Mouse (Mus musculus): ENCODE measurements around the gene Gm21921. TPM values are rescaled to one million over a fixed set of nuclear protein-coding genes. Genes with fewer than 3 reads are reported as not detected.
"Not testable (repeated sequence)": the region's sequence is repeated elsewhere in the genome, so short reads cannot be mapped to it uniquely, and the experiment has no call there.

Gene Gm21921
- total RNA-seq (2014; fragmentation: Nextera tagmentation) = not detected in 2 replicates
- total RNA-seq (2017) = not detected in 2 replicates

DNA sequence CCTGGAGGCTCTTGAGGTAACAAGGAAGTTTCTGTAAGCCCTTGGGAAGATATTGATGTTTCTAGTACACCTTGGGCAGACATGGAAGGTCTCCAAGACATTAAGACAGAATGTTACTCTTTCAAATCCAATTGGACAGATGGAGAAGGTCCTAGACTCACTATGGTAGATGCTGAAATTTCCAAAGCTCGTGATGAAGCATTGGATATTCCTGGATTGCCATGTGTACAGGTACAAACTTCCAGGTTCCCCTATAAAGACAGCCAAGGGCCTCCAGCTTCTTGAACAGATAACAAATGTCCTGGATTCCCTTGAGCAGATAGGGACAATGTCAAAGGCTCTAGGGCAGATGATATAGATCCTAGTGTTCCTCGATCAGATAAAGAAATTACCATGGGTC, at the start of gene Gm21921:
TSS of gene Gm21921 (minus strand) at position 101 of the 400 bp plus-strand sequence.
- ATAC-seq (replicated peaks; ENCODE audit: poor library complexity, severe bottlenecking) = not testable (repeated sequence)

All from granulocyte monocyte progenitor cell, adult 5-6 weeks (primary cell).